ENCODE assay signal across 10 mouse cellular contexts in genomic region chr1:87608416-87609046, GRCm38 (mm10). TPM values are rescaled to one million over a fixed set of nuclear protein-coding genes. Genes with fewer than 3 reads are reported as not detected.
DNase-seq lines count a peak whose midpoint lies in the region; ATAC-seq lines count a peak whose summit lies in the region.
"Had no signal": no experiment of that assay in that cellular context is flagged by ENCODE, and none has a peak within 500 bp of the region (broad histone marks: within the 10 kb centered on the region; RNA-seq: fewer than 3 reads in every experiment).

No protein-coding gene starts in this region.

- no peak overlapping the region for H3K4me2 ChIP-seq in kidney, embryonic 14.5 days (replicated peaks; ENCODE audit: low read depth, low read length)
- no peak overlapping the region for H3K4me2 ChIP-seq in liver, embryonic 16.5 days (ENCODE audit: low read depth, low read length)
- H3K4me2 ChIP-seq: embryonic facial prominence, embryonic 13.5 days; limb, embryonic 15.5 days had no signal

- 35% methylated on average over 7 of the region's 7 CpGs for WGBS in kidney, embryonic 14.5 days
- WGBS in liver, embryonic 16.5 days (ENCODE audit: insufficient replicate concordance) = 28% methylated on average over 7 of the region's 7 CpGs

- intact Hi-C loops in heart, postnatal 36 days (cut with DNase I) = loop anchor here (1.0 kb wide), 1 partner anchor 161 kb away; no protein-coding TSS in a partner anchor

- H3K9ac ChIP-seq in kidney, embryonic 14.5 days (ENCODE audit: low read depth, low read length) = no peak overlapping the region
- H3K9ac ChIP-seq in liver, embryonic 16.5 days (ENCODE audit: low read depth, low read length) = no peak overlapping the region
- H3K9ac ChIP-seq: embryonic facial prominence, embryonic 13.5 days; limb, embryonic 15.5 days had no signal

- H3K9me3 ChIP-seq in kidney, embryonic 14.5 days (ENCODE audit: control insufficient read depth, low read length) = no peaks in the 10 kb centered on the region
- no peaks in the 10 kb centered on the region for H3K9me3 ChIP-seq in liver, embryonic 16.5 days (replicated peaks; ENCODE audit: control insufficient read depth, low read length)
- H3K9me3 ChIP-seq: embryonic facial prominence, embryonic 13.5 days; limb, embryonic 15.5 days had no signal

- H3K4me1 ChIP-seq in kidney, embryonic 14.5 days (ENCODE audit: control insufficient read depth, insufficient read depth, low read length) = no peaks in the 10 kb centered on the region
- H3K4me1 ChIP-seq in liver, embryonic 16.5 days (ENCODE audit: control insufficient read depth, low read depth, low read length) = no peaks in the 10 kb centered on the region; the same call in 1 of the 2 replicates
- H3K4me1 ChIP-seq: embryonic facial prominence, embryonic 13.5 days; limb, embryonic 15.5 days had no signal

- no peaks in the 10 kb centered on the region for H3K27me3 ChIP-seq in kidney, embryonic 14.5 days (ENCODE audit: control insufficient read depth, insufficient read depth, low read length)
- no peaks in the 10 kb centered on the region for H3K27me3 ChIP-seq in liver, embryonic 16.5 days (ENCODE audit: control insufficient read depth, insufficient read depth, low read depth, low read length)
- H3K27me3 ChIP-seq: embryonic facial prominence, embryonic 13.5 days; limb, embryonic 15.5 days had no signal

- H3K36me3 ChIP-seq in kidney, embryonic 14.5 days (ENCODE audit: control insufficient read depth, insufficient read depth, low read length) = no peaks in the 10 kb centered on the region
- no peaks in the 10 kb centered on the region for H3K36me3 ChIP-seq in liver, embryonic 16.5 days (ENCODE audit: control insufficient read depth, insufficient read depth)
- H3K36me3 ChIP-seq: embryonic facial prominence, embryonic 13.5 days; limb, embryonic 15.5 days had no signal

- DNase-seq in kidney, adult 18-20 months = peak; percentile 85
- DNase-seq in MEL-GATA-1-ER (ENCODE audit: extremely low read depth, low read depth) = peak; percentile 28
- peak; percentile 78 to 87 for DNase-seq in cerebellum, postnatal 25 days
- peak; percentile 56 to 72 for DNase-seq in heart, postnatal 36 days
- peak; percentile 79 for DNase-seq in retina, embryonic 14.5 days (ENCODE audit: low spot score)
- no peak for DNase-seq in frontal cortex, postnatal 10 days (ENCODE audit: low spot score in 2 of 2)

- no peak overlapping the region for H3K4me3 ChIP-seq in kidney, embryonic 14.5 days (ENCODE audit: low read length)
- H3K4me3 ChIP-seq in liver, embryonic 16.5 days (ENCODE audit: low read depth, low read length) = no peak overlapping the region
- H3K4me3 ChIP-seq: embryonic facial prominence, embryonic 13.5 days; limb, embryonic 15.5 days had no signal

- ATAC-seq in kidney, embryonic 14.5 days (ENCODE audit: low FRiP score, low TSS enrichment) = no peak
- peak; percentile 74 for ATAC-seq in liver, embryonic 16.5 days (ENCODE audit: low read depth)

- H3K27ac ChIP-seq in kidney, embryonic 14.5 days (ENCODE audit: low read depth, low read length) = no peak overlapping the region
- H3K27ac ChIP-seq in liver, embryonic 16.5 days (ENCODE audit: low read length) = no peak overlapping the region
- H3K27ac ChIP-seq: embryonic facial prominence, embryonic 13.5 days; limb, embryonic 15.5 days had no signal

RNA-seq across cellular contexts. Expression of gene Inpp5d, which starts 11.6 kb away (rescaled TPM):
- polyA plus RNA-seq in kidney, embryonic 14.5 days (2014; fragmentation: Nextera tagmentation; extraction: Ambion mirVana) = 3.6 and 7.5 TPM in 2 replicates
- 10 to 100 TPM in 1 of 2 experiments, 1 to 10 TPM in 1; 9.0 to 21.8 TPM for total RNA-seq in heart, postnatal 36 days (2021)
- 12.6 and 14.2 TPM in 2 replicates for polyA plus RNA-seq in liver, embryonic 16.5 days (2015; fragmentation: Nextera tagmentation; extraction: Ambion mirVana)

RNA-seq across cellular contexts. Expression of gene Ngef, which starts 34.9 kb away (rescaled TPM):
- 0.96 and 1.5 TPM in 2 replicates for polyA plus RNA-seq in kidney, embryonic 14.5 days (2014; fragmentation: Nextera tagmentation; extraction: Ambion mirVana)
- under 1 TPM; 0.14 to 0.22 TPM for total RNA-seq in heart, postnatal 36 days (2021)
- polyA plus RNA-seq in liver, embryonic 16.5 days (2015; fragmentation: Nextera tagmentation; extraction: Ambion mirVana) = 8.6 and 10.3 TPM in 2 replicates

Comparison
In these comparisons a context has a peak if more than half of its experiments do, and no peak if none do; other contexts are left out.
1. DNase-seq: peak in kidney, adult 18-20 months (single experiment), MEL-GATA-1-ER (single experiment), cerebellum, postnatal 25 days (2 of 2), heart, postnatal 36 days (2 of 2) and retina, embryonic 14.5 days (single experiment); none in frontal cortex, postnatal 10 days (0 of 2).